In genomic region chr10:116582738-116583137, GRCm38 (mm10) we compare ENCODE assay signal across 8 mouse cellular contexts. TPM values are rescaled to one million over a fixed set of nuclear protein-coding genes. Genes with fewer than 3 reads are reported as not detected.
DNase-seq lines count a peak whose midpoint lies in the region; ATAC-seq and TF ChIP-seq lines count a peak whose summit lies in the region.

No protein-coding gene starts in this region.

- DNase-seq in adrenal gland, postnatal 10 days: peak; percentile 24
- no peak for DNase-seq in adrenal gland, postnatal 25 days
- DNase-seq in T-cell, adult 2 months (ENCODE audit: low spot score): peak; percentile 42
- DNase-seq in lung, postnatal 0 days (ENCODE audit: low spot score): peak; percentile 37
- peak; percentile 13 for DNase-seq in right cerebral cortex, postnatal 4 days
- DNase-seq in urinary bladder, postnatal 10 days (ENCODE audit: low spot score): no peak

- peak overlapping the region; percentile 98; the same call in 1 of the 2 replicates for H3K9ac ChIP-seq in kidney, embryonic 14.5 days (ENCODE audit: low read depth, low read length)
- peak overlapping the region; percentile 89; the same call in 1 of the 2 replicates for H3K9ac ChIP-seq in lung, postnatal 0 days (replicated peaks; ENCODE audit: low read depth)

- no peak for TF ChIP-seq CTCF in lung, postnatal 0 days (IDR thresholded peaks at IDR 0.05)

- H3K27me3 ChIP-seq in kidney, embryonic 14.5 days (ENCODE audit: control insufficient read depth, insufficient read depth, low read length): no peaks in the 10 kb centered on the region
- no peaks in the 10 kb centered on the region for H3K27me3 ChIP-seq in lung, postnatal 0 days (replicated peaks; ENCODE audit: insufficient read depth, low read length)

- peak; percentile 49 for ATAC-seq in granulocyte monocyte progenitor cell, adult 5-6 weeks (replicated peaks; ENCODE audit: poor library complexity, severe bottlenecking)
- ATAC-seq in kidney, embryonic 14.5 days (ENCODE audit: low FRiP score, low TSS enrichment): no peak
- ATAC-seq in lung, postnatal 0 days: no peak

- no peak overlapping the region for H3K27ac ChIP-seq in kidney, embryonic 14.5 days (ENCODE audit: low read depth, low read length)
- peak overlapping the region; percentile 99; the same call in 1 of the 2 replicates for H3K27ac ChIP-seq in lung, postnatal 0 days (ENCODE audit: low read length)

- peaks cover 9% of the 10 kb centered on the region; the same call in 1 of the 2 replicates for H3K4me1 ChIP-seq in kidney, embryonic 14.5 days (ENCODE audit: control insufficient read depth, insufficient read depth, low read length)
- H3K4me1 ChIP-seq in lung, postnatal 0 days (ENCODE audit: insufficient read depth, low read depth, low read length): no peaks in the 10 kb centered on the region; the same call in 1 of the 2 replicates

- WGBS in kidney, embryonic 14.5 days: 16% methylated on average over 6 of the region's 6 CpGs
- WGBS in lung, postnatal 0 days: 19% methylated on average over 6 of the region's 6 CpGs

- no peak for TF ChIP-seq EP300 in lung, postnatal 0 days (IDR thresholded peaks at IDR 0.05)

- no peaks in the 10 kb centered on the region; the same call in 1 of the 2 replicates for H3K36me3 ChIP-seq in kidney, embryonic 14.5 days (ENCODE audit: control insufficient read depth, insufficient read depth, low read length)
- no peaks in the 10 kb centered on the region for H3K36me3 ChIP-seq in lung, postnatal 0 days (ENCODE audit: insufficient read depth, low read length)

- peak overlapping the region; percentile 93 for H3K4me3 ChIP-seq in kidney, embryonic 14.5 days (ENCODE audit: low read length)
- H3K4me3 ChIP-seq in lung, postnatal 0 days (ENCODE audit: low read depth, low read length): peak overlapping the region; percentile 96

- H3K4me2 ChIP-seq in kidney, embryonic 14.5 days (replicated peaks; ENCODE audit: low read depth, low read length): peak overlapping the region; percentile 72
- peak overlapping the region; percentile 80 for H3K4me2 ChIP-seq in lung, postnatal 0 days (replicated peaks; ENCODE audit: low read depth, low read length)

- H3K9me3 ChIP-seq in kidney, embryonic 14.5 days (ENCODE audit: control insufficient read depth, low read length): no peaks in the 10 kb centered on the region
- H3K9me3 ChIP-seq in lung, postnatal 0 days (ENCODE audit: low read length): no peaks in the 10 kb centered on the region

RNA-seq across cellular contexts. Expression of gene Cnot2, which starts 1.4 kb away (rescaled TPM):
- 10 to 100 TPM; 60.0 to 75.3 TPM for total RNA-seq in adrenal gland, postnatal 10 days (2021)
- total RNA-seq in adrenal gland, postnatal 25 days (2021): 81.5 and 82.1 TPM in 2 replicates
- total RNA-seq in granulocyte monocyte progenitor cell, adult 5-6 weeks (2014; fragmentation: Nextera tagmentation): 83.5 and 98.9 TPM in 2 replicates
- total RNA-seq in granulocyte monocyte progenitor cell, adult 5-6 weeks (2017): 108 and 117 TPM in 2 replicates
- 94.9 and 121 TPM in 2 replicates for polyA plus RNA-seq in kidney, embryonic 14.5 days (2014; fragmentation: Nextera tagmentation; extraction: Ambion mirVana)
- 47.3 and 55.7 TPM in 2 replicates for polyA plus RNA-seq in lung, postnatal 0 days (2015; fragmentation: Nextera tagmentation; extraction: Ambion mirVana)

Comparison
In these comparisons a context has a peak if more than half of its experiments do, and no peak if none do; other contexts are left out.
1. DNase-seq: peak in adrenal gland, postnatal 10 days (single experiment), T-cell, adult 2 months (single experiment), lung, postnatal 0 days (single experiment) and right cerebral cortex, postnatal 4 days (single experiment); none in adrenal gland, postnatal 25 days (single experiment) and urinary bladder, postnatal 10 days (single experiment).